Mouse (Mus musculus): ENCODE results near the gene Zfp541. TPM values are rescaled to one million over a fixed set of nuclear protein-coding genes. Genes with fewer than 3 reads are reported as not detected.

Gene Zfp541
- polyA plus RNA-seq, 1 experiment = not detected

GRCm38 (mm10) chr7:16057136-16057534 lies 4.5 kb upstream of the Zfp541 start:
- WGBS = 17% methylated on average over 2 of the region's 2 CpGs
- no peak for DNase-seq (ENCODE audit: low read depth, low spot score)

DNA sequence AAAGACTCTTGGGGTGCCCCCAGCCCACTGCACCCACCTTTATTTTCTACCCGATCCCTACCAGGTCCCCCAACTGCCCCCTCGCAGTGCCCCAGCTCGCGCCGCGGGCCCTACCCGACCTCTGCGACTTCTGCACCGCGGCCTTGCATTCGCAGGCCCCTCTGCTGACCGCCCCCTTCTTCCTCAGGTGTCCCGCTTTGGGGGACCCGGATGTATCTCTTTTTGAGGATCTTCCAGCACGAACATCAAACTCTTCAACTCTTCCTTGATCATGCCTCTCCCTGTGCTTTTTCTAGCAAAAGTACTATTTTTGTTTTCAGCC lies 446 bp downstream of the Zfp541 start:
- DNase-seq (ENCODE audit: low read depth, low spot score) = no peak
- WGBS = 79% methylated on average over 15 of the region's 15 CpGs

DNA sequence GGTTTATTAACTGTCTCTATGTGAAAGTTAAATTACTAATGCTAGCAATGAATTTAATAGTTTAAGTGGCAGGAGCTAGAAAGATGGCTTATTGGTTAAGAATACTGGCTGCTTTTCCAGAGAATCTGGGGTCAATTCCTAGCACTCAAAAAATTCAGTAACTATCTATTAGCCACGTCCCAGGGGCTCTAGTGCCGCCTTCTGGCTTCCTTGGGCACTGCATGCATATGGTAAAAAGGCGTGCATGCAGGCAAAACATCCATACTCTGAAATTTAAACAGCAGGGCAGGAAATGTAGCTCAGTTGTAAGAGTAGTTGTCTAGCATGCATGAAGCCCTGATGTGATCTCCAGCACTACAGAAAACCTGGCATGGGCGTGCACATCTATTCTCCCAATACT lies 1.9 kb downstream of the Zfp541 start:
- WGBS = 40% methylated on average over 4 of the region's 4 CpGs
- no peak for DNase-seq (ENCODE audit: low read depth, low spot score)

- DNase-seq (ENCODE audit: low read depth, low spot score) = no peak
Measured at GRCm38 (mm10) chr7:16070846-16071245, 9.2 kb downstream of the Zfp541 start.

DNA sequence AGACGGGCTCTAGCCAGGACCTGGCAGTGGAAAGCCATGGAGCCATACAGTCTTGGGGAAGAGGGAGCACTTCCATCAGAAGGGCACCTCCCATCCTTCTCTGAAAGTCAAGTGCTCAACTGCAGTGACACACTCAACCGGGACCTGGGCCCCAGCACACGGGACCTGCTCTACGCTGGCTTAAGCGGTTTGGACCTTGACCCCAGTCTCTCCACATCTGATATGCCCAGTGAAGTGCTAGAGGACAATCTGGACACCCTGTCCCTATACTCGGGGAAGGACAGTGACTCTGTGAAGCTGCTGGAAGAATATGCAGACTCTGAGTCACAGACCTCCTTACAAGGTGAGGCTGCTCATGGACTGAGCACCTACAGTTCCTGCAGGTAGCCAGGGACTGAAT lies 10.3 kb downstream of the Zfp541 start:
- WGBS = 60% methylated on average over 6 of the region's 6 CpGs
- DNase-seq (ENCODE audit: low read depth, low spot score) = no peak

DNA sequence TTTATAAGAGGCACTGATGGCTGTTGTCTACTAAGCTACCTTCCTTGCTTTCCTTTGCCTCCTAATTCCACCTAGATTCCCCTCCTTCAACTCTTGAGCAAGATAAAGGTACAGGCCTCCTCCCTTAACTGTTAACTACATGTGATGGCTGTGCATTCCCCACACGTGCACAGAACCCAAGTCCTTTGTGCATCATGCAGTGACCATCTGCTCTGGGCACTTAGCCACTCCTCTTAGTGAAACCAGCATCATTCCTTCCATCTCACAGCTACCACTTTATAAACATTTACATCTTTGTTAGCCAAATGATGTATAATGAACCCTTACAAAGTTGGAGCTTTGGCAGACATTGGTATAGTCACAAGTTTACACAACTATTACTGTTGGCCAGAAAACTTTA lies 18.3 kb downstream of the Zfp541 start:
- WGBS = 33% methylated on average over 1 of the region's 1 CpGs
- no peak for DNase-seq (ENCODE audit: low read depth, low spot score)

- 66% methylated on average over 4 of the region's 4 CpGs for WGBS
- no peak for DNase-seq (ENCODE audit: low read depth, low spot score)
Measured at GRCm38 (mm10) chr7:16080581-16080980, 19.0 kb downstream of the Zfp541 start.

DNA sequence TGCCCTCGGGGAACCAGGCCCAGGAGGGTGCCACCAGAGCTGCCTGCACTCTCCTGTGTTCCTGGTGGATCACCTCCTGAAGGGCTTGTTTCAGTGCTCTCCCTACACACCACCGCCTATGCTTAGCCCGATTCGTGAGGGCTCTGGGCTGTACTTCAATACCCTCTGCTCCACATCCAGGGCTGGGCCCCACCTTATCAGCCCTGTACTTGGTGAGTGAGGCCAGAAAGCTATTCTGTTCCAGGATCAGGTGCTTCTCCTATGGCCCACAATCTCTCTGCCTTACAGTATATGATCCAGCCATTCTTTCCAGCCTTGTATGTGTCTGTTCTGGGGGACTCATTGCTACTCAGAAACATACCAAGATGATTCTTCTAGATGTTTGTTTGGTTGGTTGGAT lies 21.7 kb downstream of the Zfp541 start:
- DNase-seq (ENCODE audit: low read depth, low spot score) = no peak
- WGBS = 62% methylated on average over 4 of the region's 4 CpGs

GRCm38 (mm10) chr7:16087587-16087986 lies 26.0 kb downstream of the Zfp541 start:
- no peak for DNase-seq (ENCODE audit: low read depth, low spot score)
- 78% methylated on average over 2 of the region's 2 CpGs for WGBS

GRCm38 (mm10) chr7:16094592-16094991 lies 33.0 kb downstream of the Zfp541 start:
- WGBS = 56% methylated on average over 3 of the region's 3 CpGs

DNA sequence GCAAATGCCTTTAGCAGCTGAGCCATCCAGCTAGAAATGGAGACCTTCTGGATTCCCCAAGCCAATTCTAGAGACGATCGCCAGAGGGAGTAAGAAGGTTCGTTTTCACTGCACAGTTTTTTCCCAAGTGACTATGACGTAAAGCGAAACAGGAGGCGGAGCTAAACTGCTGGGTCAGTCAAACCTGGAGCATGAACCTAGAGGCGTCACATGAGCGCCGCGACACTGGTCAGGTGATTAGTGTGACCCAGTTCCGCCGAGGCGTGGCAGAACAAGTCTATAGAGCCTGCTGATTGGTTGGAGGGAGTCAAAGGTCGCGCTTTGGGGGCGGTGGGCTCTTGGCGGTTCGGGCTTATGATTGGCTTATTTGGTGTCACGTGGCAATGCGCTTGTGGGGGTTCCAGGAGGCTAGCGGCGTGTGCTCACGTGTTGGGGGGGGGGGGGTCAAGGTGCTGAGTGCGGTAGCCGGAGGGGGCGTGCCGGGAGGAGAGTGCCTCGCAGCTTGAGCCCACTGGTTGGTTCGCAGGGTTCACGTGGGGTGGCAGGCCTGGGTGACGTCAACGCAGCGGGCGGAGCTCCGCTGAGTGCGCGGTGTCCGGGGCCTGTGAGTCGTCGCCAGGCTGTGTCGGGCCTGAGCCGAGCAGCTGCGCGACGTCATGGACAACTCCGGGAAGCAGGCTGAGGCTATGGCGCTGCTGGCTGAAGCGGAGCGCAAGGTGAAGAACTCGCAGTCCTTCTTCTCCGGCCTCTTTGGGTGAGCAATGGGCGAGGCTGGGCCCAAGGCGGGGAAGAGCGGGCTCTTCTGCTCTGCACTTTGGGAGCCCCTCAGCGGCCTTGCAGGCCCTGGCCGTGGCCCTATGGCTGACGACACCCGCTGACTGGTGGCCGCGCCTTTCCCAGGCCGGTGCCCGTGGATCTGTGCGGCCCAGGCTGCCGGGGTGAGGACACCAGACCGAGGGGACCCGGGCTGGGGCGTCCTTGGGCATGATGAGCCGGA lies 36.7 kb downstream of the Zfp541 start, which contains the start of gene Napa:
Gene Napa, plus strand, starts transcription at position 438 of the 997 bp plus-strand sequence.
- WGBS = under 1% methylated on average over 68 of the region's 68 CpGs
- DNase-seq (ENCODE audit: low read depth, low spot score) = peak; percentile 100

More at GRCm38 (mm10) chr7:16094592-16094991, 33.0 kb downstream of the Zfp541 start:
- no peak for DNase-seq (ENCODE audit: low read depth, low spot score)

GRCm38 (mm10) chr7:16099901-16100300 lies 38.3 kb downstream of the Zfp541 start:
- no peak for DNase-seq (ENCODE audit: low read depth, low spot score)
- 21% methylated on average over 4 of the region's 4 CpGs for WGBS

DNA sequence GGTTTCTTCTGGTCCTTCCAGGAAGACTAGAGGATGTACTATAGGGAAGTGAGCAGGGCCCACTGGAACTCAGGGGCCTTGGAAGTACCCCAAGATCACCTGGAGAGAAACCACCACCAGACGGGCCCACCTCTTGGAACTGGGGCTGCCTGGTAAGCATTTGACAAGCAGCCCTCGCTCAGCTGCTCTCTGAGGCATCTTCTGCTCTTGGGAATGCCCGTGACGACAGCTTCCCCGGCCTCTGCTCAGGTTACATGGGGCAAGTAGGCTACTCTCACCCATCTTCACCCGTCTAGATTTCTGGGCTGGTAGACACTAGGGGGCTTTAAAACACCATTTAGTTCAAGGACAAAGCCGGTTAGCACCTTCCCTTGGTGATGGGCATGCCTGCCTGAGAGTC lies 39.5 kb downstream of the Zfp541 start:
- 79% methylated on average over 7 of the region's 7 CpGs for WGBS
- DNase-seq (ENCODE audit: low read depth, low spot score) = no peak

- 66% methylated on average over 15 of the region's 15 CpGs for WGBS
- DNase-seq (ENCODE audit: low read depth, low spot score) = no peak
Measured at GRCm38 (mm10) chr7:16101726-16102475, 40.3 kb downstream of the Zfp541 start.

GRCm38 (mm10) chr7:16102686-16103226 lies 41.1 kb downstream of the Zfp541 start:
- no peak for DNase-seq (ENCODE audit: low read depth, low spot score)
- 78% methylated on average over 5 of the region's 5 CpGs for WGBS

GRCm38 (mm10) chr7:16103760-16104159 lies 42.1 kb downstream of the Zfp541 start:
- 76% methylated on average over 6 of the region's 6 CpGs for WGBS

DNA sequence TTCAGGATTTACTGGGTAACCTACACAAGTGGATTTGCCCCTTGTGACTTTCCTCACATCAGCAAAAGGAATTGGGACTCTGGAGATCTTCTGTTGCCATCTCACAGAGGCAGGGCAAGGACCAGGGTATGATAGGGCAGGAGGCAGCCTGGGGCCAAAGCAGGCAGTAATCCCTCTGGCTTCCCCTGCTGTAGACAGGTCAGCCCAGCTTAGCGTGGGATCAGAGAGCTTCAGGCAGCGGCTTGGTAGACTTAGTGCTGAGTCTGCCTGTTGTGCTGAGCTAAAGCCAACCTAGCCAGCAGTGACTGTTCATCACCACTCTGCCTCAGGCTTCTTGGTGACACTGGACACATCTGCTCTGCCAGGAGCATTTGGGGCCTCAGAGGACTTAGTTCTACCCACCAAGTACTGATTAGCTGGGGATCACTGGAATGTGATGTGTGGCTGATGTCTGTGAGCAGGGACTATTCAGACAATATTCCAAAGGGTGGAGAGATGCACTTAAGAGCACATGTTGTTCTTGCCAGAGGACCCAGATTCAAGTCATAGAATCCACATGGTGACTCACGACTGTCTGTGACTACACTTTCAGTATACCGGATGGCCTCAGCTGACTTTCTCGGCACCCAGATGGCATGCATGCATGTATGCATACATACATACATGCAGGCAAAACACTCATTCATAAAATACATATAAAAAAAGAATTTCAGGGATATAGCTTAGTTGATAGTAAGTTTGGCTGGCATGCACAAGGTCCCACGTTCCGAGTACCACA lies 43.2 kb downstream of the Zfp541 start:
- 89% methylated on average over 7 of the region's 7 CpGs for WGBS

More at GRCm38 (mm10) chr7:16103760-16104159, 42.1 kb downstream of the Zfp541 start:
- no peak for DNase-seq (ENCODE audit: low read depth, low spot score)

GRCm38 (mm10) chr7:16108886-16109542 lies 47.4 kb downstream of the Zfp541 start:
- no peak for DNase-seq (ENCODE audit: low read depth, low spot score)
- WGBS = 91% methylated on average over 9 of the region's 9 CpGs

More for the DNA sequence above, 43.2 kb downstream of the Zfp541 start:
- no peak for DNase-seq (ENCODE audit: low read depth, low spot score)

GRCm38 (mm10) chr7:16110158-16110557 lies 48.5 kb downstream of the Zfp541 start:
- 89% methylated on average over 8 of the region's 8 CpGs for WGBS
- DNase-seq (ENCODE audit: low read depth, low spot score) = no peak
